Mouse (Mus musculus) liver, adult 2 months (tissue): Measurements from ENCODE around the gene Gm20604.

Experiments used
- CTCF ChIP-seq: fragments of 200-500 bp; IDR thresholded peaks from 2 replicates; pipeline ENCODE4 v1.5.1; 2011; ENCODE audit warnings: low read depth, low read length, control low read depth
- POLR2A ChIP-seq: fragments of 200-500 bp; IDR thresholded peaks from 2 replicates; pipeline ENCODE4 v1.6.1; 2011; ENCODE audit warnings: low read length, control low read depth; ENCODE audit not compliant: insufficient read depth; ENCODE audit errors: extremely low read depth

DNA sequence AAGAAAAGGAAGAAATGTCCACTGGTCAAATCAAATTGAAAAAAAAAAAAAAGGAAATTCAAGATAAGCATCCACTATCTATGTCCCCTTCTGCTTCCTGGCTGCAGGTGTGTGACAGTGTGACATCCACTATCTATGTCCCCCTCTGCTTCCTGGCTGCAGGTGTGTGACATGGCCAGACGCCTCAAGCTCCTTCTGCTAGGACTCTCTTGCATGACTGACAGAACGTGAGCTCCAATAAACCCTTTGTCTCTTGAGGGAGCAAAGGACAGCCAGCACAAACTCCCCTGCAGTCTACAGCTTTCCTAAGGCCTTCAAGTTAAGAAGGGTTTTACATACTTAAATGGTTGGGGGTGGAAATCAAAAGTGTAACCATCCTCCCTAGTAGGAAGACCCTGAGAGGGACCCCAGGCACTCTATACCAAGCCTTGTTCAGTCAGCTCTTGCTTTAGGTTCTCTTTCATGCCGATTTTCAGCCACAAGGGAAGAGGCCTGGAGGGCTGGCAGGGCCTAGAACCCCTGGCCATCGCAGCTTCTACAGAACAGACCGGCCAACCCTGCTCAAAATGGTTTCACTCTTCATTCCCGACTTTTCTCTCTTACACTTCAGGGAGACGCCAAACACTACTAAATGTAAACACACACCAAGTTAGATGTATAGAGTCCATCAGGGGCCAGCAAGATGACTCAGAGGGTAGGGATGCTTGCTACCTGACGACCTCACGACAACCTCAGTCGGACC lies 43.6 kb downstream of the Gm20604 start:
- TF ChIP-seq CTCF (no peak), POLR2A (no peak)
